Mouse (Mus musculus): Measurements from ENCODE around the gene Gorasp1.

GRCm38 (mm10) chr9:119978151-119978810 lies 40.9 kb upstream of the Gorasp1 start:
- TF ChIP-seq POLR2A (IDR thresholded peaks at IDR 0.05; ENCODE audit: borderline replicate concordance, low read depth, low read length) (no peak), CTCF (IDR thresholded peaks at IDR 0.05; ENCODE audit: low read depth, low read length) (no peak)

Measured in bone marrow macrophage, adult 2 months (primary cell).